Mouse (Mus musculus): Measurements from ENCODE around the gene Impg1.
"Not testable (repeated sequence)": the region's sequence is repeated elsewhere in the genome, so short reads cannot be mapped to it uniquely, and the experiment has no call there.

Impg1 gene

GRCm38 (mm10) chr9:80344451-80345000 lies 120.8 kb downstream of the Impg1 start:
- DNase-seq (ENCODE audit: low spot score in 2 of 2): no peak

DNA sequence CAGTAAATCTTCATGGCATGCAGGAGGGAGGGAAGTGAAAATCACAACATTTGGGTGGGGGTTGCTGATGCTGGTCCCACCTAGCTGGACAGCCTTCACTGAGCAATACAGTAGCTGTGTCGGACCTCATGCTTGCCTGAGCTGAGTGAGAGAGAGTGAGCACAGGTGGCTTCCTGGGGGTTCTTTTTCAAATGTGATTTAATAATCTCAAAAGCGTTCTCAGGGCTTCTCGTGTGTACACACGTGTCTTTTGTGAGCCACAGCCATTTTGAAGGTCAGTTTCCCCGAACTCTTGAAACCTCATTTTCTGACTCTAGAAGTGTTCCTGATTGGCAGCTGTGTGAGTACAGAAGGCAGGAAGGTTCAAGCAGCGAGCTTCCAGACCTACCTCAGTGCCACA lies 122.8 kb downstream of the Impg1 start:
- DNase-seq (ENCODE audit: low spot score in 2 of 2): no peak

- DNase-seq (ENCODE audit: low spot score in 2 of 2): no peak
These were observed 123.5 kb downstream of the Impg1 start for GRCm38 (mm10) chr9:80341756-80342155.

DNA sequence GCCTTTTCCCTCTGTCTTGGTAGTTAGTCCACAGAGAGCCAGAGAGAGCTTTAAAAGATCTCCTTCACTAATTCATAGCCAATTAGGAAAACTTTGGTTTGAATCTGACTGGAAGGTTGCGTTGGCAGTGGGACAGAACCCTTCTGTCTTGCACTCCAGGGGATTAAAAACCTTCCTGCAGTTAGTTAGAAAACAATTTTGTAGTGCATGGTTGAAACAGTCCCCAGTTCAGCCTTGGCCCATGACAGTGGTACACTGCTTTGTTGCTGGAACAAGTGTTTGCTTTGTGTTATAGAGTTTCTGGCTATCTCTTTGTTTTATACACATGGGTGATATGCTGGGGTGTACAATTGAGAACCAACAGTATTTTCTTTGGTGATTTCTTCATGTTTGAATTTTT lies 124.4 kb downstream of the Impg1 start:
- DNase-seq (ENCODE audit: low spot score in 2 of 2): no peak

GRCm38 (mm10) chr9:80338026-80338425 lies 127.3 kb downstream of the Impg1 start:
- DNase-seq (ENCODE audit: low spot score in 2 of 2): no peak

DNA sequence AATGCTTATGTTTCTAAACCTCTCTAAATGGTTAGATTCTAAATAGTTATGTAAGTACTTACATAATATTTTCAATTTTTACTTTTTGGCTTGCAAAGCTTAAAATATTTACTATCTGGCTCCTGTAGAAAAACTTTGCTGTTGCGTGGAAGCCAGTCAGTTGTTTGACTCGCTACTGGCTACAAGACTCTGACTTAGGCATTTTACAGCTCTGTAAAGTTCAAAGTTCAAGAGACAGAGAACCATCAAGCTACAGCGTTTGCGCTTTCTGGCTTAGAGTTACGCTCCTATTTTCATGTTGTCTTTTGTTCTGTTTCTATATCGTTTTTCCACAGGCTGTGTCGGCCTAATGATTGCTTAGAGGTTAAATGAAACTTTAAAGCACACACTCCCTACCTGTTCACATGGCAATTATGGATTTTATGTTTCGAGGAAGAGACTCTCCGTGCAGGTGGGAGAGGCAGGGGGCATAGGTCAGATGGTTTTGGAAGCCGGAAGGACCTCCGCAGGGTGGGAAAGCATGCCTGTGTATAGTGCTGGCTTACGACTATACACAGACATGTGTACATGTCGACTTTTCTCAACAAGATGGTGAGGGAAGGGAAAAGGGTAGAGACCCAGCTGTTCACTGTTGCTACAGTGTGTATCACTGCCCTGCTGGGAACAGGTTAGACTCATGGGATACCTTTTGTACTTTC lies 129.5 kb downstream of the Impg1 start:
- no peak for DNase-seq (ENCODE audit: low spot score in 2 of 2)

- no peak for DNase-seq (ENCODE audit: low spot score in 2 of 2)
These were observed 131.2 kb downstream of the Impg1 start for GRCm38 (mm10) chr9:80333998-80334605.

DNA sequence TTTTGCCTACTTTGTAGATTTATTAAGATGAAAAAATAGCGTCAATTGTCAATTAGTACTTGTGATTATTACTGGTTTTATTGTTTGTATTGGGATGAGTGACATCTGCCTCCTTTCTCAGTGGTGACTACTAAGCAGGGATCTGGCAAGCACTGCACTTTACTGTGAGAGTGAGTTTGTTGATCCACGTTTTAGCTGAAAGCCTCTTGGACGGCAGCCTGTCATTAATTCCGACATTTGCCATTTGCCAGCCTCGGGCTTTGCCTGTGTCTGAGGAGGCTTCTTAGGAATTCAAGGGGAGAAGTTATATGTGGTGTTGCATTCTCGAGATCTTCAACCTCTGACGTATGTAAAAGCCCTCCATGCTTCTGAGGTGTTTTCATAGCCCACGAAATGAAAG lies 131.8 kb downstream of the Impg1 start:
- no peak for DNase-seq (ENCODE audit: low spot score in 2 of 2)

DNA sequence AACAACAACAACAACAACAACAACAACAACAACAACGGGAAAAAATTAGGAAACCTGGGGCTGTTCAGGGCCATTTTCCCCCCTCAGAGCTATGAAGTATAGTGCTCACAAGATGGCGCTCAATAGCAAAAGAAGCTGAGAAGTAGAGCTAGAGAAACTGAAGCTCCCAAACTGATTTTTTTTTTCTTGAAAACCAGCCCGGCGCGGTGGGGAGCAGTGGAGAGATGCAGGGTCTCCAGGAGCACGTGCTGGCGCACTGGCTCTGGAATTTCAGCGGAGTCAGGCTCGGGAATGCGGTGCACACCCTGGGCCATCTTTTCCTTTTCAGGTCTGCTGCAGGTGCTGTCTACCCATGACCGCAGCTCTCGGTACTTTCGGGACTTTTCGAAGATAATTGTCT lies 133.1 kb downstream of the Impg1 start:
- DNase-seq (ENCODE audit: low spot score in 2 of 2): peak in 1 of 2 experiments; percentile 6

GRCm38 (mm10) chr9:80321051-80321887 lies 144.0 kb downstream of the Impg1 start:
- DNase-seq (ENCODE audit: low spot score in 2 of 2): not testable (repeated sequence)

GRCm38 (mm10) chr9:80318027-80318426 lies 147.3 kb downstream of the Impg1 start:
- no peak for DNase-seq (ENCODE audit: low spot score in 2 of 2)

- no peak for DNase-seq (ENCODE audit: low spot score in 2 of 2)
These were observed 149.4 kb downstream of the Impg1 start for GRCm38 (mm10) chr9:80315922-80316321.

DNA sequence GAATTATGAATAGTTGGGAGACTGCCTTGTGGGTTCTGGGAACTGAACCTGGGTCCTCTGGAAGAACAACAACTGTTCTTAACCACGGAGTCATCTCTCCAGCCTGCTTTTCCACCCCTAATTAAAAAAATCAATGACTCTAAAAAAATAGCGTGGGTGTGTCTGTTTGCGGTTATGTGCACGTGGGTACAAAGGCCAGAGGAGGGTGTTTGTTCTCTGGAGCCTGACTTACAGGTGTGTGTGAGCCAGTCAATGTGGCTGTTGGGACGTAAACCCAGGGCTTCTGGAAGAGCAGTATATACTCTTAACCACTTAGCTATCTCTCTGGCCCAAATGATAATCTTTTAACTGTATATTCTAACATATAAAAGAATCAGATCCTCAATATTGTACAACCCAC lies 151.7 kb downstream of the Impg1 start:
- no peak for DNase-seq (ENCODE audit: low spot score in 2 of 2)

DNA sequence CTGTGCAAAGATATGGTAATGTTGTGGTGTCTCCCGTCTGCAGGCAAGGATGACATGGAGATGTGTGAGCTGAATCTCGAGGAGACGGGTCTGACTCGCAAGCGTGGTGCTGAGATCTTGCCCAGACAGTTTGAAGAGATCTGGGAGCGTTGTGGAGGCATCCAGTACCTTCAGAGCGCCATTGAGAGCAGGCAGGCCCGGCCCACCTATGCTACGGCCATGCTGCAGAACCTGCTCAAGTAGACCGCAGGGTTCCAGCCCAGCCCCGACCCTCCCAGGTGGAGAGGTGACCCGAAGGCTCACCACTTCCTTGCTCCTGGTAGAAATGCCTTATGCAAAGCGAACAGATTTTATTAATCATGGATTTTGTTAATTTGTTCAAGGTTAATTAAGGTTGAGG lies 157.7 kb downstream of the Impg1 start:
- no peak for DNase-seq (ENCODE audit: low spot score in 2 of 2)

DNA sequence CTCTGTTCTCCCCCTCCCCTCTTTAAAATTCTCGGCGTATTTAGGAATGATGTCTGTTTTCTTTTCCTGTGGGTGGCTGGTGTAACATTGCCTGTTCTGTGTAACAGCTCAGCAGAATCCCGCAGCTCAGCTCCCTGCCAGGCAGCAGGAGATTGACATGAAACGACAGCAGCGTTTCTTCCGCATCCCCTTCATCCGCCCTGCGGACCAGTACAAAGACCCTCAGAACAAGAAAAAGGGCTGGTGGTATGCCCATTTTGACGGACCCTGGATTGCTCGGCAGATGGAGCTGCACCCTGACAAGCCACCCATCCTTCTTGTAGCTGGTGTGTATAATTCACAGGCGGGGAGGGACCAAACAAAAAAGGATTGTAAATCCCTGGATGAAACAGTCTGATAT lies 158.4 kb downstream of the Impg1 start:
- DNase-seq (ENCODE audit: low spot score in 2 of 2): no peak

- no peak for DNase-seq (ENCODE audit: low spot score in 2 of 2)
These were observed 158.9 kb downstream of the Impg1 start for GRCm38 (mm10) chr9:80306390-80306789.

- peak in 1 of 2 experiments; percentile 31 for DNase-seq (ENCODE audit: low spot score in 2 of 2)
These were observed 161.8 kb downstream of the Impg1 start for GRCm38 (mm10) chr9:80303518-80303917.

GRCm38 (mm10) chr9:80299031-80299430 lies 166.2 kb downstream of the Impg1 start:
- no peak for DNase-seq (ENCODE audit: low spot score in 2 of 2)

DNA sequence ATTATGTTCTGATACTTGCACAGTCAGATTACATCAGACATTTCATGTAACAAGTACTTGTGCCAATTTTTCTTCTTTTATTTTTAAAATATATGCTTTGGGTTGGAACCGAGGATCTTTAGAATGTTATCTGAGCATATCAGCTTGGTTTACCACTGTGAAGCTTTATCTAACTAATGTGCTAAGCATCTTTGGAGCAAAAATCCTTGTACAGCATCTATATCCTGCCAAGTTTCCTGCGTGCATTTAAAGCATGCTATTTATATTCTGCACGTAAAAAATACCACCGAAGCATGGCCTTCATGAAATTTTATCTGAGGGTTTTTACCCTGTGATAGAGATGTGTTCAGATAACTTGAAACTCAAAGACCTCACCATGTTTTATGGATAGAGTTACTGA lies 169.2 kb downstream of the Impg1 start:
- DNase-seq (ENCODE audit: low spot score in 2 of 2): no peak

DNA sequence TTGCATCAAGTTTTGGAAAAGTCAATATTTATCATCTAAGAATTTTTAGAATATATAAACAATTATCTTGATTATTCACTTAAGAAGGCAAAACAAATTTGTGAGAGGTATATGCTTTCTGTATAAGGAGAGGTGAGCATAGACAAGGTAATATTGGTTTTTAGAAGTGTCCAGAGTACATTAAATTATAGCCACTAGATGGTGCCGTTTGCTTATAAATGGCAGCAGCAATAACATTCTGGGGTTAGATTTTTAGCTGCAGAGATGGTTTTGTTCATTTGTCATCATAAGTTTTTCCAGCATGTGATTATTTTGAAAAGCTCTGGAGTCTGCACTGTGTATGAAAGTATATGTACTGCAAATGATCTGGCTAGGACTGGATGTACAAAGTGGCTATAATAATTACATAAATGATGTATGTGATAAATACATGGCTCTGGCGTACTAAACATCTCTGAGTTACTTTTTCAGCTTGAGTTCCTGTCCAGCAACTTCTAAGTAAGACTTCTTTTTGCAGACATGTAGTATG lies 172.2 kb downstream of the Impg1 start:
- DNase-seq (ENCODE audit: low spot score in 2 of 2): no peak

- DNase-seq (ENCODE audit: low spot score in 2 of 2): no peak
These were observed 178.4 kb downstream of the Impg1 start for GRCm38 (mm10) chr9:80286845-80287244.

DNA sequence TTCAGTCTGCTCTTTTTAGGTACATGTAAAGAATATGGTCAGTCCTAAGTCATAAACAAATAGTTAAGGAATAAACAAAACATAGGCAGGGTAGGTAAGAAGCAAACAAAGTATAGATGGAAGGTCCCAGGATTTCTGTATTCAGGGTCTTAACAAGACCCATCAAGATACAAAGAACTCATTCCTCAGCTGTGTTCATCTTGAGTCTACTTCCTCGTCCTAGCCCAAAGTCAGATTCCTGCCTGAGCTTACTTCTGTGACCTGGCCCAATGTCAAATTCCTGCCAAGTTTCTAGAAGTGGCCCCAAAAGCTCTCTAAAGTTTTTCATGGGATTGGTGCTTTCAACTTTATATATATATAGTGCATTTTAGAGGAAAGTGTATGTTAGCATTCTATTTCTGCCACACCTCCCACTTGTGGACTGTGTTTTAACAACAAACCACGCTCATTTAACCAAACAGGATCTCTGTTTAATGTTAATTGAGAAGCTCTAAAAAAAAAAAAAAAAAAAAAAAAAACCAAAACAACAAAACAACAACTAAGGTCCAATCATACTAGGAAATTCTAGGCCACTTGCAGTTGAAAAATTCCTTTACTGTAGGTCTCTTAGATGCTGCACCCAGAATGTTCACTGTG lies 180.6 kb downstream of the Impg1 start:
- DNase-seq (ENCODE audit: low spot score in 2 of 2): no peak

Data from spleen, postnatal 10 days (tissue).